Mouse (Mus musculus) midbrain, postnatal 0 days (tissue): ENCODE data around the gene Ptgfrn. TPM values are rescaled to one million over a fixed set of nuclear protein-coding genes. Genes with fewer than 3 reads are reported as not detected.

ENCODE experiments used
- ATAC-seq: fragments of 200-750 bp; cut with Nextera tagmentation; 2 replicates; pipeline ENCODE4 v1.8.0; 2017; ENCODE audit warnings: moderate number of reproducible peaks, mild to moderate bottlenecking, moderate TSS enrichment, moderate library complexity; ENCODE audit not compliant: low FRiP score
- DNase-seq: peaks from one replicate; pipeline ENCODE4 v3.0.0-alpha.2; 2015; ENCODE audit warnings: low spot score
- H3K27ac ChIP-seq: fragments of 300-500 bp; sonication (generic); 2 replicates; pipeline ENCODE4 v1.5.1; 2014; ENCODE audit warnings: low read depth, mild to moderate bottlenecking, low read length, mixed read lengths
- H3K27me3 ChIP-seq: fragments of 300-500 bp; sonication (generic); 2 replicates; pipeline ENCODE4 v1.6.1; 2014; ENCODE audit warnings: low read length, control low read depth, mixed read lengths; ENCODE audit not compliant: insufficient read depth
- H3K36me3 ChIP-seq: fragments of 300-500 bp; sonication (generic); 2 replicates; pipeline ENCODE4 v1.6.1; 2014; ENCODE audit warnings: low read length, control low read depth, mixed read lengths; ENCODE audit not compliant: insufficient read depth
- H3K4me1 ChIP-seq: fragments of 300-500 bp; sonication (generic); 2 replicates; pipeline ENCODE4 v1.6.1; 2014; ENCODE audit warnings: mild to moderate bottlenecking, control low read depth, antibody characterized with exemption, low read length, mixed read lengths; ENCODE audit not compliant: insufficient read depth
- H3K4me2 ChIP-seq: fragments of 300-500 bp; sonication (generic); 2 replicates; pipeline ENCODE4 v1.6.1; 2014; ENCODE audit warnings: low read depth, mild to moderate bottlenecking, low read length, mixed read lengths; ENCODE audit not compliant: poor library complexity, severe bottlenecking
- H3K4me3 ChIP-seq: fragments of 300-500 bp; sonication (generic); 2 replicates; pipeline ENCODE4 v1.5.1; 2014; ENCODE audit warnings: low read depth, mild to moderate bottlenecking, low read length, moderate library complexity
- H3K9ac ChIP-seq: fragments of 300-500 bp; sonication (generic); replicated peaks from 2 replicates; pipeline ENCODE4 v1.6.1; 2014; ENCODE audit warnings: mild to moderate bottlenecking, low read length, moderate library complexity, mixed read lengths; ENCODE audit not compliant: poor library complexity, severe bottlenecking
- H3K9me3 ChIP-seq: fragments of 300-500 bp; sonication (generic); 2 replicates; pipeline ENCODE4 v1.6.1; 2016; ENCODE audit warnings: low read length, control low read depth
- CTCF ChIP-seq: IDR thresholded peaks from 2 replicates; pipeline ENCODE4 v1.5.1; 2016; ENCODE audit warnings: antibody characterized with exemption, mild to moderate bottlenecking
- WGBS: fragments of 180-500 bp; shearing (Covaris S2); extraction: QIAGEN DNeasy Blood & Tissue Kit; methylation state at CpG from one replicate; pipeline ENCODE4 v1.1.7; 2014; 5-methylcytosine and 5-hydroxymethylcytosine counted together
- polyA plus RNA-seq: library from polyadenylated mRNA; unstranded; fragments of >200 nt; fragmentation: Nextera tagmentation; extraction: Ambion mirVana; gene quantifications from 2 replicates; pipeline ENCODE4 v1.2.1, GENCODE M21; 2015
- total RNA-seq: library from RNA; depleted of rRNA; stranded (reverse); fragments of >200 nt; gene quantifications from 2 replicates; pipeline ENCODE4 v1.2.3, GENCODE M21; 2014

The Ptgfrn gene
- total and polyA plus RNA-seq, 2 experiments from 2014 or later, result 3.8 to 58.5 TPM

GRCm38 (mm10) chr3:101145292-101146046 is 35.4 kb upstream of the Ptgfrn start:
- H3K4me3 ChIP-seq, result no peak overlapping the region; the same call in 1 of the 2 replicates
- peak overlapping the region; percentile 36; the same call in 1 of the 2 replicates for H3K9ac ChIP-seq
- TF ChIP-seq CTCF, result peak; percentile 32; the same call in 1 of the 2 replicates
- ATAC-seq (peak; percentile 90), DNase-seq (peak; percentile 87)
- peak overlapping the region; percentile 44 for H3K4me2 ChIP-seq
- no peaks in the 10 kb centered on the region for H3K27me3 ChIP-seq
- H3K4me1 ChIP-seq, result peaks cover 17% of the 10 kb centered on the region; the same call in 1 of the 2 replicates
- H3K9me3 ChIP-seq, result no peaks in the 10 kb centered on the region
- peak overlapping the region; percentile 94 for H3K27ac ChIP-seq
- no peaks in the 10 kb centered on the region for H3K36me3 ChIP-seq
- 12% methylated on average over 10 of the region's 10 CpGs for WGBS

GRCm38 (mm10) chr3:101144366-101144948 is 34.4 kb upstream of the Ptgfrn start:
- Histone ChIP-seq H3K4me2 (no peak overlapping the region), H3K27ac (peak overlapping the region; percentile 94), H3K36me3 (no peaks in the 10 kb centered on the region), H3K27me3 (no peaks in the 10 kb centered on the region), H3K4me1 (peaks cover 17% of the 10 kb centered on the region; the same call in 1 of the 2 replicates), H3K9me3 (no peaks in the 10 kb centered on the region), H3K9ac (no peak overlapping the region), H3K4me3 (no peak overlapping the region)
- ATAC-seq (no peak), DNase-seq (peak; percentile 21)
- WGBS, result 62% methylated on average over 6 of the region's 6 CpGs
- no peak for TF ChIP-seq CTCF

GRCm38 (mm10) chr3:101143465-101143864 is 33.4 kb upstream of the Ptgfrn start:
- ATAC-seq, result no peak
- Histone ChIP-seq H3K27ac (no peak overlapping the region), H3K4me1 (peaks cover 17% of the 10 kb centered on the region; the same call in 1 of the 2 replicates), H3K27me3 (no peaks in the 10 kb centered on the region), H3K9me3 (no peaks in the 10 kb centered on the region), H3K4me2 (no peak overlapping the region), H3K36me3 (no peaks in the 10 kb centered on the region), H3K9ac (no peak overlapping the region), H3K4me3 (no peak overlapping the region)
- no peak for TF ChIP-seq CTCF
- no peak for DNase-seq
- WGBS, result 86% methylated on average over 7 of the region's 7 CpGs

GRCm38 (mm10) chr3:101141864-101142263 is 31.8 kb upstream of the Ptgfrn start:
- Histone ChIP-seq H3K36me3 (no peaks in the 10 kb centered on the region), H3K9ac (no peak overlapping the region), H3K27ac (no peak overlapping the region), H3K9me3 (no peaks in the 10 kb centered on the region), H3K27me3 (no peaks in the 10 kb centered on the region), H3K4me2 (no peak overlapping the region), H3K4me3 (no peak overlapping the region), H3K4me1 (peaks cover 17% of the 10 kb centered on the region; the same call in 1 of the 2 replicates)
- WGBS, result 76% methylated on average over 8 of the region's 8 CpGs
- DNase-seq (no peak), ATAC-seq (no peak)
- TF ChIP-seq CTCF, result no peak

- 89% methylated on average over 7 of the region's 7 CpGs for WGBS
These were observed 29.9 kb upstream of the Ptgfrn start for GRCm38 (mm10) chr3:101139958-101140357.

GRCm38 (mm10) chr3:101136483-101136882 is 26.4 kb upstream of the Ptgfrn start:
- WGBS, result 52% methylated on average over 11 of the region's 11 CpGs
- no peaks in the 10 kb centered on the region for H3K27me3 ChIP-seq
- no peak overlapping the region for H3K4me2 ChIP-seq
- peak; percentile 14 for DNase-seq
- no peak overlapping the region for H3K4me3 ChIP-seq
- no peaks in the 10 kb centered on the region for H3K9me3 ChIP-seq
- TF ChIP-seq CTCF, result no peak
- no peak overlapping the region for H3K9ac ChIP-seq
- no peaks in the 10 kb centered on the region for H3K4me1 ChIP-seq
- no peaks in the 10 kb centered on the region for H3K36me3 ChIP-seq
- H3K27ac ChIP-seq, result no peak overlapping the region
- no peak for ATAC-seq

More at GRCm38 (mm10) chr3:101139958-101140357, 29.9 kb upstream of the Ptgfrn start:
- Histone ChIP-seq H3K36me3 (no peaks in the 10 kb centered on the region), H3K4me2 (no peak overlapping the region), H3K4me1 (peaks cover 10% of the 10 kb centered on the region; the same call in 1 of the 2 replicates), H3K9me3 (no peaks in the 10 kb centered on the region), H3K4me3 (no peak overlapping the region), H3K27ac (no peak overlapping the region), H3K27me3 (no peaks in the 10 kb centered on the region), H3K9ac (no peak overlapping the region)
- no peak for ATAC-seq
- no peak for DNase-seq
- TF ChIP-seq CTCF, result no peak
